Mouse (Mus musculus) embryonic stem cell, embryonic (primary cell): Measurements from ENCODE around the gene Mttp.
"Not testable (repeated sequence)": the region's sequence is repeated elsewhere in the genome, so short reads cannot be mapped to it uniquely, and the experiment has no call there.

Source experiments
- CTCF ChIA-PET, 4 experiments: fragments of 300-600 bp in 2 of 4; fragments of 350-600 bp in 2 of 4; sonication (Branson Sonifier 250); formaldehyde crosslinking; loops; one replicate each; lab custom pipeline; 2022; ENCODE audit warnings: inconsistent platforms in 2 of 4; lab: Charles Lee
- POLR2A ChIA-PET, 4 experiments: fragments of 300-600 bp in 2 of 4; fragments of 350-600 bp in 2 of 4; sonication (Branson Sonifier 250); formaldehyde crosslinking; loops; one replicate each; lab custom pipeline; 2022; ENCODE audit warnings: antibody characterized with exemption in 4 of 4, inconsistent platforms in 1 of 4; lab: Charles Lee

The Mttp gene

DNA sequence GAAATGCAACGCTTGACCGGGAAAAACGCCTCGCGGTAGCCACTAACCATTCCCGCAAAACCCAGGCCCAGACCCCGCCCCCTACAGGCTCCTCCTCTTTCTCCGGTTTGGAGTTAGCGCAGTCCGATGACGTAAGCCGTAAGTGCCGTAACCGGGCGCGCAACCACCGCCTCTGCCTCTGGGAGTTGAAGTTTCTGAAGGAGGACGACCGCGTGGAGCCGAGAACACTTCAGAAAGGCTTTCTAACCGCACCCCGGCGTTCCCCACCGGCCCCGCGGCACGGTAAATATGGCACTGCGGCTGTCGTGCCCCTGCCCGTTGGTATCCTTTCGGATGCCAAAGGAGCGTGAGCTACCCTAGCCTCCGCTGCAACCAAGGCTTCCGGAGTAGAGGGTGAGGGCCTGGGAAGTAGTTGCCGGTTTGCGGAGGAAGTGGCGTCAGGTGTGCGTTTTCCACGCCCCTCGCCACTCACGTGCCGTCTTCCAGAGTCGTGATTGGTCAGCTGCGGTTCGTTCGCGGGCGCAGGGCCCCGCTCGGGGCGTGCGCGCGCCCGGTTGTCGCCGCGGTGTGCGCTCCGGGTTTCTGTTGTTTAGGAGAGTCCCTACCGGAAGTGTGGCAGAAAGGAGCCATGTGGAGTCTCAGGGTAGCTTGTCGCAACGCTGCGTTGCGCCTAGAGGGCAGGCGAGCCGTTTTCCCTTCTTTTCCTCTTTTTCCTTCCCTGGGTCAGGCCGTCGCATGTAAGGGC is 1.3 kb downstream of the Mttp start, which contains the start of gene Trmt10a:
Trmt10a (plus strand) TSS at position 134 of the 745 bp plus-strand sequence.
- CTCF ChIA-PET = interaction anchor here (0.7 to 4.0 kb wide), 15 partner anchors 12 to 932 kb away, joined by 3 to 72 read pairs (median 9); partner anchors contain the start of gene H2afz (in 2 of the 4)
- POLR2A ChIA-PET = interaction anchor here (0.5 to 6.0 kb wide), 148 partner anchors 9 to 854 kb away, joined by 3 to 108 read pairs (median 5); partner anchors contain the start of genes Dnajb14 (in 3 of the 4), H2afz (in 3 of the 4), Adh5 (in 2 of the 4) and Gm5105 (in 2 of the 4)

DNA sequence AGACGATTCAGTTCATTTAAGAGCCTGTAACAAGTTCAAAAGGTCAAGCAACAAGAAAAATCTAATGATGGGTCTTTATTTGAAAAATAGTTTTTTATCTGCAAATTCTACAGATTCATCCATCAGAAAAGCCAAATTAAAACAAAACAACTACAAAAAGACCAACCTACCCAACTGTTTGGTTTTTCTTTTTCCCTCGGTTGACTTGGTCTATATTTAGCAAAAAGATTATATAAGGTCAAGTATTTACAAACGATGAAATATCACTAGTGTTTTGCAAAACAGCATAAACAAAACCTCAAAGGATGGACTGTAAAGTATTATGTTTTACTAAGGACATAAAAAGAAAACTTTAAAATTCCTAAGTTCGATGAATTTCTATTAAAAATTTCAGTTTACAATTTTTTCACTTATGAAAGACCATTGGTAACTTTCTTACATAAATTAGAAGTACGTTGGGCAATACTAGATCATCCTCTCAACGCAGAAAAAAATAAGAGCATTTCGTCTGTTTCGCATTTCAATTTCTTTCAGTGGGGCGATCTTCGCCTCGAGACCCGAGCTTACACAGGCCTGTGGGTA is 1.9 kb downstream of the Mttp start:
- ChIA-PET POLR2A (interaction anchor here (0.6 to 6.0 kb wide), 88 partner anchors 9 to 521 kb away, joined by 3 to 108 read pairs (median 7); partner anchors contain the start of genes H2afz (in 3 of the 4), Dnajb14 (in 2 of the 4), Lamtor3 (in 2 of the 4) and Metap1 (in 2 of the 4)), CTCF (interaction anchor here in 3 of 4 experiments (2.0 to 4.0 kb wide), 4 partner anchors 151 to 279 kb away, joined by 4 to 72 read pairs (median 36); partner anchors contain the start of gene H2afz (in 2 of the 3))

DNA sequence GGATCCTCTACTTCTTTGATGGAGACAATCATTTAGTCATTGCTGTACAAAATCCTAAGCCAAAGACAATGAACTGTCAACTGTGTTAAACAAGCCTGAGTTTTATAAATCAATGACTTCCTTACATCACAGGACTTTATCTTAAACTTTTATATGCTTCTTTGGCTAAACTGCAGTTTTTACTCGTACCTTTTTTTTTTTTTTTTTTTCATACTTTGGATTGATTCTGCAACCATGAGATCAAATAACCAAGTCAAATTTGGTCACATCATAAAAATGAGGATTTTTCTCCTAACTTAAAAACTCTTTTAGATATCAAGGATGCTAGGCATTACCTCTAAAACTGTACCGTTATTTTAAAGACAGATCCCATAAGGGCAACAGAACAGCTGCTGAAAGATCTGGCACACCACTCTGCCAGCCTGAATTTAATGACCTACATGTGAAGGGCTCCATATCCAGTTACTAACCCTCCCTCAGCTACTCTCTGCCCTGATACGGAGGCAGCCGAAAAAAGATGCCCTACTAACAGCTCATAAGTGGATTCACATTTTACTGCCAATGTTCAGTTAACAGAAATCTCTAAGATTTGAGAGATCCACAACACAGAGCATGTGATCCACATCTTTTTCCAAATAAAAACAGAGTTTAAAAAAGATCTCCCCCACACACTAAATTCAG is 2.6 kb downstream of the Mttp start:
- CTCF ChIA-PET = no interaction called here
- POLR2A ChIA-PET = interaction anchor here (0.7 to 6.0 kb wide), 19 partner anchors 9 to 396 kb away, joined by 3 to 108 read pairs (median 13); partner anchors contain the start of genes H2afz (in 2 of the 4) and Dnajb14 (in 1 of the 4)

DNA sequence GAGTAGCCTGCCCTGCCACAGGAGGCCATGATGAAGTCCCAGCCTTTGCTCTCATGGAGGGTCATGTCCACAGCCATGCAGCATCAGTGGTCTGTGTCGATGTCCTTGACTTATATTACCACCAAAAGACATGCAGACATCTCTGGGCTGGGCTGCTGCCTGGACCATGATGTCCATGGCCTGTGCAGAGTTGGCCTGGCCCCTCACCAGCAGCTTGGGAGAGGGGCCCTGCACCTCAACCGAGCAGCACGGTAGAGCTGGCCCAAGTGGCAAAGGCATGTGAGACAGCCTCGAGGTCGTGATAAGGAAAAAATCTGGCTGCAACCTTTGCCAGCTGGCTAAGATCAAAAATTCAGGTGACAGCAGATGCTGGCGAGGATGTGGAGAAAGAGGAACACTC is 5.1 kb downstream of the Mttp start:
- POLR2A ChIA-PET = interaction anchor here in 1 of 4 experiments (0.7 kb wide), 1 partner anchor 247 kb away, joined by 3 read pairs; no protein-coding TSS in a partner anchor

DNA sequence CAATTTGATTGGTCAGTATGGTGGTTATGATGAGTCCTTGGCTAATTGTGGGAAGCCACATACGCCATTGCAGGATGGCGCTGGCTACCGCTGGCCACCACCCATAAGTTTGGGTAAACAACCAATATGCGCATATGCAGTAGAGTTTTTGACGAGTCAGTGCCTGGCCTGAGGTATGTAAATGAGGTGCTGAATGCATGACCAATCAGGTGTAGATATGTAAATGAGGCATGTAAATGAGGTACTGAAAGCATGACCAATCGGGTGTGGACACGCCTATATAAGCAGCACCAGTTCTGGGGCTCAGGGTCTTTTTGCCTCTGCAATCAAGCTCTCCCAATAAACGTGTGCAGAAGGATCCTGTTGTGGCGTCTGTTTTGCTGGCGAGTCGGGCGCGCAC is 6.6 kb downstream of the Mttp start:
- CTCF ChIA-PET = not testable (repeated sequence)
- POLR2A ChIA-PET = interaction anchor here in 2 of 4 experiments (0.6 to 1.9 kb wide), 5 partner anchors 17 to 274 kb away, joined by 3 to 6 read pairs (median 3); partner anchors contain the start of gene H2afz (in 2 of the 2)

More for the DNA sequence above, 5.1 kb downstream of the Mttp start:
- CTCF ChIA-PET = no interaction called here

DNA sequence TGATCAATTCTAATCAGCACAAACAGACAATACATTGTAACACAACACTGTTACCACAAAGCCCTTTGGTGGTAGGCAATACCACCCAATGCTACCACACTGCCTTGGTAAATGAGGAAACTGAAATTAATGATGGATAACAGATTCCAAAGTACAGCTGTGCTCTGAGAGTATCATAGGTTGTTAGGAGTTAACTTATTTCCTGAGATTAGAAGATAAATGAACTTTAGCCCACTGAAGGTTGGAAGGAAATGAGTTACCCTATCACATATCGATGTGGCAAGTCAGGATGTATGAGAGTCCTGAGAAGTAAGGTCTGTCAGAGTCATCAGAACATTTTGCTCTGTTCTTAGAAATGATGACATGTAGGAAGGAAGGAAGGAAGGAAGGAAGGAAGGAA is 10.2 kb downstream of the Mttp start:
- POLR2A ChIA-PET = interaction anchor here in 1 of 4 experiments (3.2 kb wide), 1 partner anchor 9 kb away, joined by 14 read pairs; the partner anchor contains the start of gene Trmt10a
- CTCF ChIA-PET = no interaction called here

DNA sequence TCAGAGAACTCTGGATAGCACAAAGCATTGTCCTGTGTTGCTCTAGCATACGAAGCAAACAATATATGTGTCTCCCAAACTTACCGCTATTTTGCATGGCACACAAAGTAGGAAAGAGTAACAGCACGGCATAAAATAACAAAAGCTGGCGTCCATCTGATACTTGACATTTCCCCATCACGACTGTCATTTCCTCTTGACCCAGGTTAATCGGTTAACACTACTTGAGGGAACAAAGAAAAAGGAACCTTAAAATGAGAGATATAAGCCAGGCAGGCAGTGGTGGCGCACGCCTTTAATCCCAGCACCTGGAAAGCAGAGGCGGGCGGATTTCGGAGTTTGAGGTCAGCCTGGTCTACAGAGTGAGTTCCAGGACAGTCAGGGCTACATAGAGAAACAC is 10.9 kb downstream of the Mttp start:
- ChIA-PET CTCF (no interaction called here), POLR2A (interaction anchor here in 1 of 4 experiments (3.2 kb wide), 1 partner anchor 9 kb away, joined by 14 read pairs; the partner anchor contains the start of gene Trmt10a)

DNA sequence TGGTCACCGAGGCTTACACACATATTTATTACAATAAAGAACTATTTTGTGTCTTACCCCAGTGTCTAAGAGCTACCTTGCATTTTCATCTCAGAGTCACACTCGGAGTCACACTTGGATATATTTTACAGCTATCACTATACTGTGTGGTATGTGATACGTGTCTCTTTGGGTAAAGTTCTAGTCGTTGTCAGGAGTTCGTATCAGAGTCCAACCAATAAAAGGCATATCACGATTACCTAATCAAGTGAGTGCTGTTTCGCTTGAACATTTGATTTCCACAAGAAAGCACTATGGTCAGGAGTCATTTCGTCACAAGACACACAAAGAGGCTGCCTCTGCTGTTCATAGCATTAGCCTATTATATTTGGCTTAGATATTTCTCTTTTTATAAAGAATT is 11.3 kb downstream of the Mttp start:
- POLR2A ChIA-PET = interaction anchor here in 2 of 4 experiments (1.0 to 3.2 kb wide), 2 partner anchors 10 to 269 kb away, joined by 3 to 14 read pairs; partner anchors contain the start of genes H2afz (in 1 of the 2) and Trmt10a (in 1 of the 2)
- CTCF ChIA-PET = no interaction called here

DNA sequence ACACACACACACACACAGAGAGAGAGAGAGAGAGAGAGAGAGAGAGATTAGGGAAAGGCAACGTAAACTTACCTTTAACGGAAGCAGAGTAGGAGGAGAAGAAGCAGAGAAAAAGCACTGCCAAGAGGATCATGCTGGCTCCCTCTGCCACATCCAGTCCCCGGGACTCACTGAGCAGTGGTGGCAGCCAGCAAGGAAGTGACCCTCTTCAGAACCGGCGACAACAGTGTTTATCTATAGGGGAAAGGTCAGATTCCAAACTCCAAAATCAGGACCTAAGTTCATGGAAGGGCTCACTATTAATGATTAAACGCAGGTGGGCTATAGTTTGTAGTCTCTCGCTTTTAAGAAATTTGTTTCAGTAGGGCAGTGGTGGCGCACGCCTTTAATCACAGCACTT is 13.6 kb downstream of the Mttp start:
- ChIA-PET CTCF (interaction anchor here in 2 of 4 experiments (0.6 to 1.2 kb wide), 2 partner anchors 140 to 311 kb away, joined by 3 to 4 read pairs; partner anchors contain the start of gene Adh5 (in 1 of the 2)), POLR2A (interaction anchor here in 3 of 4 experiments (0.6 to 1.3 kb wide), 6 partner anchors 10 to 267 kb away, joined by 3 to 13 read pairs (median 6); partner anchors contain the start of genes Trmt10a (in 3 of the 3), Mttp (in 2 of the 3) and H2afz (in 1 of the 3))

DNA sequence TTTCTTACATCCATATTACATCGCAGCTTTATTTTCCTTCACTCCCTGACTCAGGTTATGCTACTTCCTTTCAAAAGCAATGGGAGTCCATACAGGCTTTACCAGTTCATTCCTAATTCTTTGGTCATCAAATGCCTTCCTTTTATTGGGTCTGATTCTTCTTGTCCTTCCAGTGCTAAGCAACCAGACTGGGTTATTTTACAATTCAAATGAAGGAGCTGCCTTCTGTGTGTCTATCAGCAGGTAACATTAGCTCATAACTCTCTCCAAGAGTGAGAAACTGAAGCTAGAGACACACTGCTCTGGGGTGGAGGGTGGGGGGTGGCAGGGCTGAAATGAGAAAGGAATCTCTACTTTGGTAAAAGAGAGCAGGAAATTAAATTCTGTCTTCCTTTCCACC is 14.1 kb downstream of the Mttp start:
- ChIA-PET POLR2A (interaction anchor here in 3 of 4 experiments (0.6 to 1.3 kb wide), 7 partner anchors 10 to 267 kb away, joined by 3 to 13 read pairs (median 5); partner anchors contain the start of genes Trmt10a (in 3 of the 3), Mttp (in 2 of the 3) and H2afz (in 1 of the 3)), CTCF (interaction anchor here in 3 of 4 experiments (0.6 to 1.2 kb wide), 4 partner anchors 10 to 312 kb away, joined by 3 to 7 read pairs (median 4); partner anchors contain the start of gene Adh5 (in 1 of the 3))

DNA sequence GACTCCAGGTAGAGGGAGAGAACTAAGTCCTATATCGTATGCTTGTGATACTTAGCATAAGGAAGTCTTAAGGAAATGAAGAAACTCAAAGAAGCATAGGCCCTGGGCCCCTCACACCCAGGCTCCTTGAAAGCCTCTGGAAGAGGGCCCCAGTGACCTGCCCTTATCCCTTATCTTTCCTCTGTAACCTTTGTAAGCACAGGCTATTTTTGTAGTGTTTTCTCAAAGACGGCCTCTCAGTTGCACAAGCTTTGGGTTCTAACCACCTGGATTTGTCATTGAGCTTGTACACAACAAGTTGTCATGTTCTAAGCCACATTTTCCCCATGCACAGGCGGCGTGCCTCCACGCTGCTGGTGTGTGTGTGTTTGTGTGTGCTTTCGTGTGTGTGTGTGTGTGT is 15.7 kb downstream of the Mttp start:
- CTCF ChIA-PET = no interaction called here
- POLR2A ChIA-PET = interaction anchor here in 1 of 4 experiments (0.6 kb wide), 1 partner anchor 27 kb away, joined by 5 read pairs; no protein-coding TSS in a partner anchor

DNA sequence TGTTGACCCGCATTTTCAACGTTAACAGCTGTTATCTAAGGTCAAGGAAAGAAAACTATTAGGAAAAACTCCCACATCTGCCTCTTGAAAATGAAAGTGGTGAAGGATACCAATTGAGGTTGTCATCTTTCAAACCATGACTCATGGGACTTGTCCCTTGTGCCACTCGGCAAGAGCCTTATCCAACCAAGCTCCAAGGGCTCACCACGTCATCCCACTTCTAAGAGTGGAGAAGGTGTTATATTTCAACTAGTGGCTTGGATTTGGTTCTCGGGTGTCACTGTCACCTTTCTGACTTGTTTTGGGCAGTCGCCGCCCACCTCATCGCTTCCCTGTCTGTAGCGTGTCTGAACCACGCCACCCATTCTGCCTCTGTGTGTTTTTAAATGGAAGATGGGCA is 20.9 kb downstream of the Mttp start:
- ChIA-PET POLR2A (interaction anchor here in 2 of 4 experiments (1.0 to 3.9 kb wide), 3 partner anchors 12 to 20 kb away, joined by 3 to 14 read pairs (median 3); partner anchors contain the start of genes Mttp (in 1 of the 2) and Trmt10a (in 1 of the 2)), CTCF (interaction anchor here in 1 of 4 experiments (0.6 kb wide), 1 partner anchor 143 kb away, joined by 4 read pairs; no protein-coding TSS in a partner anchor)

DNA sequence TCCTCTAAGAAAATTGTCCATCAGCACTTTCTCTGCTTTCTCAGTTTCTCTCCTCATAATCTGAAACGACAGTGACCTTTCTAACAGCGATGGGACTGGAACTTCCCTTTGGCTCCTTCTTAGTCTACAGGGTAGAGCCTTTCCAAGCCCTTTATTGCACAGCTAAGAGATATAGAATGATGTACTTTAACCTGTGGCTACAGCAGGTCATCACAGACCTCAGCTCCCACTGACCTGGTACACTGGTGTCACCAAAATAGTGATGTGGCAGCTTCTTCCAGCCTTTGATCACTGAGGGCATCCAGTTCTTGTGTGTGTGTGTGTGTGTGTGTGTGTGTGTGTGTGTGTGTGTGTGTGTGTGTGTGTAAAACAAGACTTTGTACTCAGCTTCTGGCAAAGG is 23.3 kb downstream of the Mttp start:
- CTCF ChIA-PET = interaction anchor here in 2 of 4 experiments (0.6 to 2.0 kb wide), 2 partner anchors 130 to 1086 kb away, joined by 4 to 5 read pairs; no protein-coding TSS in a partner anchor

DNA sequence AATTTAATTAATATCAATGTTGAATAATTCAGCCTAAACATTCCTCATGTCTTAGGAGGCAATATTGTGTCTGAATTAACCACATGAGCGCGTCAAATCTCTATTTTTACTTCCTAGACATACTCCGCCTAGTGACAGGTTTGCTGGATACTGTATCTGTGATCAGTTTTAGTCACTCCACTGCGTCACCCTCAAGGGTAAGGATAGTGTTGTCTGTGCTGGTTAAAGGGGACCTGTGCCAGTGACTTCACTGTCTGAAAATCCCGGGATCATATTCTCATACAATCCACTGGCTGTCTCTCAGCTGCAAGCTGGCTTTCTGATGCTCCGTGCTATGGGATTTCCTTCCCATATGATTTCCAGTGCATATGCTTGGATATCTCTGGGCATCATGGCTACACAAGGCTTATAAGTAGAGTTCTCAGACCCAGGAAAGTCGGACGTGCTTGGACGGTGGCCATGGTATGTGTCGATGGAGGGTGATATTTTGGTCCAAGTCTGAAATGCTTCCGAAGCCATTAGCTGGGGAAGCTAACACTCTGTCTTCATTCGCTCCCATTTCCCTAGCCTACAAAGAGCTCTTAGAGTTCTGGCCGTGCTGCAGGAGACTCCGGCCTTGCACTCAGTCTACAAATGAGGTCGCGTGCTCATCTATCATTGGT is 25.2 kb downstream of the Mttp start:
- ChIA-PET CTCF (interaction anchor here in 1 of 4 experiments (2.0 kb wide), 1 partner anchor 128 kb away, joined by 4 read pairs; no protein-coding TSS in a partner anchor), POLR2A (interaction anchor here in 2 of 4 experiments (0.8 to 2.1 kb wide), 5 partner anchors 11 to 255 kb away, joined by 3 to 5 read pairs (median 3); partner anchors contain the start of genes H2afz (in 1 of the 2) and Mttp (in 1 of the 2))

More for the DNA sequence above, 23.3 kb downstream of the Mttp start:
- POLR2A ChIA-PET = interaction anchor here in 2 of 4 experiments (0.6 to 3.9 kb wide), 7 partner anchors 9 to 1463 kb away, joined by 3 to 14 read pairs (median 4); partner anchors contain the start of genes H2afz (in 1 of the 2), Mttp (in 1 of the 2) and Trmt10a (in 1 of the 2)

DNA sequence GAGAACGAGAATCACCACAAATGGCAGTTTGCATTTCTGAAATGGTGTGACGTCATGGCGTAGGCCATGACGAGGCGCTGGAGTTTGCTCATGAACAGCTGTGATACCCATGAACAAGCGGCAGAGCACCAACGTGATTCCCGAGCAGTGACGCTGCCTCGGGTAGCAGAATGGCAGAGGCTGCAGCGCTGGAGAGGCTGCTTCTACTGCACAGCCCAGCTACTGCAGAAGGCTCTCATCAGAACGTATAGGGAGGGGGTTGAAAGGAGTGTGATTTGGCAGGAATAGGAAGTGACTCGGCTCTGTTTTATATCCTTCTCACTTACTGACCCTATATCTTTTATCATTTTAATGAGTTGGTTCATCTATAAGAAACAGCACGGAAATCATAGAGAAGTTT is 25.9 kb downstream of the Mttp start:
- CTCF ChIA-PET = no interaction called here

DNA sequence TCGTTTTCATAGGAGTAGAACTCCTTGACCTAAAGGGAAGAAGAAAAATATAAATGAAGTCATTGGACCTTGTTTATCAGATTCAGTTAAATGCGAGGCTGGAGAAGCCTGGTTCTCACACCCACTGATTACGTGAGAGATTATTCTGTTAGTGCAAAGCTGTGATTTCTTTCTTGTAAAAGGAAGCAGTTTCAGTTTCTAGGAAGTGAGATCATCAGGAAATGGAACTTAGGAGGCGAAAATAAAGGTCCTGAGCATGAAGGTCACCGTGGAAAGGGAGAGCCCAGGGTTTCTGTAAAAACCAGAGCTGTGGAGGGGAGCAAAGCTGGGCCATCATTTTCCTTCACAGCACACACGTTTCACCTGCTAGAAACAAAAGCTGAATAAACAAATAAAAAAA is 26.4 kb downstream of the Mttp start:
- ChIA-PET POLR2A (interaction anchor here in 2 of 4 experiments (1.0 to 1.1 kb wide), 2 partner anchors 25 kb away, joined by 3 to 8 read pairs; partner anchors contain the start of gene Trmt10a (in 2 of the 2)), CTCF (no interaction called here)

More for the DNA sequence above, 25.9 kb downstream of the Mttp start:
- POLR2A ChIA-PET = interaction anchor here in 2 of 4 experiments (1.0 to 1.1 kb wide), 2 partner anchors 25 kb away, joined by 3 to 8 read pairs; partner anchors contain the start of gene Trmt10a (in 2 of the 2)
